ENCODE assay signal across 19 mouse cellular contexts in the genomic region with DNA sequence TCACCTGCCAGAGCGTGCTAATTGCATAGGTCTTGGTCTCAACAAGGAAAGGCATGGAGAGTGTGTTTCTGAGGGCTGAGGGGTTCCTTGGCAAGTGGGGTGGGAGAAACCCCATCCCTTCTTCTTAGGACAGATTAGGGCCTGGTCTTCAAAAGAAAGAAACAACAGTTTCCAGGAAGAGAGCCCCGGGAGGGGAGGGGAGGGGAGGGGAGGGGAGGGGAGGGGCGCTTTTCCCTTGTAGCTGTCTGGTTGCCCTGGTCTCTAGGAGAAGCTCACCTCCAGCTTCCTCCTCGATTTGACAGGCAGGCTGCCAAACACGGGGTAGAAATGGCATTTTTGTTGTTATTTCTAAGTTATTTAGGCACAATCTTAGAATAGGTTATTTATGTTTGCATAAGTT.
"Had no signal": no experiment of that assay in that cellular context is flagged by ENCODE, and none has a peak within 500 bp of the region (broad histone marks: within the 10 kb centered on the region; RNA-seq: fewer than 3 reads in every experiment).

No protein-coding gene starts in this region.

- H3K4me2 ChIP-seq: limb, embryonic 13.5 days; lung, embryonic 15.5 days; midbrain, embryonic 11.5 days; neural tube, embryonic 12.5 days had no signal

- H3K9ac ChIP-seq: limb, embryonic 13.5 days; lung, embryonic 15.5 days; neural tube, embryonic 12.5 days had no signal

- ATAC-seq: intestine, embryonic 16.5 days had no signal

- H3K27me3 ChIP-seq: lung, embryonic 15.5 days had no signal

- H3K9me3 ChIP-seq: limb, embryonic 10.5 days; limb, embryonic 13.5 days; lung, embryonic 15.5 days; neural tube, embryonic 12.5 days had no signal

- H3K4me3 ChIP-seq: limb, embryonic 10.5 days; limb, embryonic 13.5 days; lung, embryonic 15.5 days; neural tube, embryonic 12.5 days had no signal

- DNase-seq: kidney, adult 18-20 months; kidney, adult 9 months; kidney, postnatal 14 days; kidney, postnatal 4 days; lung, adult 18-20 months; lung, postnatal 10 days; lung, postnatal 4 days; midbrain, embryonic 14.5 days; retina, postnatal 1 day; right cerebral cortex, postnatal 25 days; spleen, adult 18-20 months; thymus, adult 18-20 months; thymus, postnatal 25 days had no signal

- H3K36me3 ChIP-seq: limb, embryonic 10.5 days; limb, embryonic 13.5 days; lung, embryonic 15.5 days; neural tube, embryonic 12.5 days had no signal

- H3K27ac ChIP-seq: limb, embryonic 10.5 days; limb, embryonic 13.5 days; lung, embryonic 15.5 days; neural tube, embryonic 12.5 days had no signal
